Mouse (Mus musculus) liver (tissue): ENCODE results near the gene Pcca.
"Not testable (repeated sequence)": the region's sequence is repeated elsewhere in the genome, so short reads cannot be mapped to it uniquely, and the experiment has no call there.

Experiments used
- DNase-seq: peaks from one replicate; pipeline ENCODE4 v3.0.0-alpha.2; 2020; ENCODE audit warnings: mixed read lengths

Gene Pcca

GRCm38 (mm10) chr14:122570862-122571261 lies 36.7 kb downstream of the Pcca start:
- DNase-seq, result no peak

GRCm38 (mm10) chr14:122574064-122574751 lies 40.1 kb downstream of the Pcca start:
- DNase-seq, result no peak

GRCm38 (mm10) chr14:122577816-122578215 lies 43.7 kb downstream of the Pcca start:
- no peak for DNase-seq

- no peak for DNase-seq
Observed at GRCm38 (mm10) chr14:122582057-122582456, 47.9 kb downstream of the Pcca start.

GRCm38 (mm10) chr14:122582491-122583077 lies 48.5 kb downstream of the Pcca start:
- DNase-seq, result no peak

DNA sequence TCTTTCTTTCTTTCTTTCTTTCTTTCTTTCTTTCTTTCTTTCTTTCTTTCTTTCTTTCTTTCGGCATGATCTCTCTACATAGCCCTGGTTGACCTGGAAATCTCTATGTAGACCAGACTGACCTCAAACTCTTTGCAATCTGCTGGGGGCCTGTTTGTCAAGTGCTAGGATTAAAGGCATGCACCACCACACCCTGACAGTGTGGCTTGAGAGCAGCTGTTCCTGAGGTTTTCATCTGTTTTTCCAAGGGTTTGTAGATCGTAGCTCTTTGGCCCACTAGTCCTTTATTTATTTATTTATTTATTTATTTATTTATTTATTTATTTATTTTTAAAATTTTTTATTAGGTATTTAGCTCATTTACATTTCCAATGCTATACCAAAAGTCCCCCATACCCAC lies 50.0 kb downstream of the Pcca start:
- not testable (repeated sequence) for DNase-seq

GRCm38 (mm10) chr14:122586942-122587341 lies 52.8 kb downstream of the Pcca start:
- DNase-seq, result peak; percentile 6

- no peak for DNase-seq
Observed at GRCm38 (mm10) chr14:122597534-122597933, 63.4 kb downstream of the Pcca start.

DNA sequence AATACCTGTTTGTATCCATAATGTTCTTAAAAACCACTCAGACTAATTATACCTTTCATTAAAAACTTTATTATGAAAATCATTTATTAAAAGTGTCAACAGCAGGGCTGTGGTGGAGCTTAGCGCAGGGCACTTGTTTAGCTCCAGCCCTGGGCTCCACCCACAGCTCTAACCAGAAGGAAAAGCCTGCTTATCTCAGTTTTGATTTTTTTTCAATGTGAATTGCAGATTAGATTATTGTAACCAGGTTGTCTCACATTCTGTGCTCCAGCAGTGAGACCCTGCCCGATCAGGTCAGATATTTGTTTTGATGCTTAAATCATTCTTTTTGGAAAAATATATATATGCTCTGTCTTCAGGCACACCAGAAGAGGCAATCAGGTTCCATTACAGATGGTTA lies 64.7 kb downstream of the Pcca start:
- no peak for DNase-seq

- no peak for DNase-seq
Observed at GRCm38 (mm10) chr14:122599839-122600238, 65.7 kb downstream of the Pcca start.

DNA sequence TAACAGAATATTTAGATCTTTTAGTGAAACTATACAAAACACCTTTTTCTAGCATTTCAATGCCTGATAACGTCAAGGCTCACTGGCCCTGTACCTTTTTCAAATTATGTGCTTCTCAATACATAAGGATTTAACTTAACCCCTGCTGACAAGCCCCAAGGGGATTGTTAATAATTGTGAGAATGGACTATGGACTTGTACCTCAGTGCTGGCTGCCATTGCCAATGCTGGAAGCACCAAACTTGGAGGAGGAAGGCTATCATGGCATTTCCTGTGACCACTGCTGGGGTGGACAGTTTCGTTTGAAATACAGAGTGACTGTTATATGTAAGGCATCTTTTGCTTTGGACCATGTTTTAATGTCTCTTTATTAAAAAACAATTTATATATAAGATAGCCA lies 68.6 kb downstream of the Pcca start:
- DNase-seq, result no peak

GRCm38 (mm10) chr14:122606499-122606898 lies 72.4 kb downstream of the Pcca start:
- no peak for DNase-seq

- no peak for DNase-seq
Observed at GRCm38 (mm10) chr14:122607456-122607855, 73.3 kb downstream of the Pcca start.

DNA sequence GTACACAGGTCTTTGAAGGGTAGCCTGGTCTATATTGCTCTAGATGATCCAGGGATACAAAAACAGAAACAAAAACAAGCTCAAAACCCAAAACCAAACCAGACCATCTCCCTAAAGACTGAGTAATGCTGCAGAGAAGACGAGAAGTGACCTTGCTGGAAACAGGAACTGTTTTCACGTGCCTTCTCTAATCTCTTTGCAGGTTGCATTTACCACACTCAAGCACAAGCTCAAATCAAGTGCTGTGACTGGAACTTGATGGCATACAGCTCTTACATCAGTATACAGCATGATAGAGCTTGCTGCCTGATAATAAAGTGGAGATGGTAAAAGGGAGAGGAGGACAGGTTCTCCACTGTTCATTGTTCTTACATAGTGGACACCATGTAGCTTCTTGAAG lies 74.2 kb downstream of the Pcca start:
- no peak for DNase-seq

- no peak for DNase-seq
Observed at GRCm38 (mm10) chr14:122611035-122611434, 76.9 kb downstream of the Pcca start.

DNA sequence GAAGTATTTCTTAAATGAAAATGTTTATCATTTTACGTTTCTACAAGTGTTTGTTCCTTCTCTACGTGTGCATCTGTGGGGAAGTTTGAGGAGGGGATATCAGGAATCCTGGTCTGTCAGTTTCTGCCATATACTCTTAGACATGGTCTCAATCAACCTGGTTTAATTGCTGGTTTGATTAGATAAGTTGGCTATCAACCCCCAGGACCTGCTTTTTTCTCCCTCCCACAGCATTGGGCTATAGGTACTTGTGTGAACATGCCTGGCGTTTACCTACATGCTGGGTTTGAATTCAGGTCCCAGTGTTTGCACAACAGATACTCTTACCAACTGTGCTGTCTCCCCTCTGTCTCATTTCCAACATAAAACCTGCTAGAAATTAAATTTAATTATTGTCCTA lies 78.2 kb downstream of the Pcca start:
- no peak for DNase-seq

- DNase-seq, result no peak
Observed at GRCm38 (mm10) chr14:122617656-122618055, 83.5 kb downstream of the Pcca start.

- DNase-seq, result no peak
Observed at GRCm38 (mm10) chr14:122633416-122633815, 99.3 kb downstream of the Pcca start.

GRCm38 (mm10) chr14:122636601-122637000 lies 102.5 kb downstream of the Pcca start:
- no peak for DNase-seq

GRCm38 (mm10) chr14:122637798-122638555 lies 103.9 kb downstream of the Pcca start:
- DNase-seq, result no peak

DNA sequence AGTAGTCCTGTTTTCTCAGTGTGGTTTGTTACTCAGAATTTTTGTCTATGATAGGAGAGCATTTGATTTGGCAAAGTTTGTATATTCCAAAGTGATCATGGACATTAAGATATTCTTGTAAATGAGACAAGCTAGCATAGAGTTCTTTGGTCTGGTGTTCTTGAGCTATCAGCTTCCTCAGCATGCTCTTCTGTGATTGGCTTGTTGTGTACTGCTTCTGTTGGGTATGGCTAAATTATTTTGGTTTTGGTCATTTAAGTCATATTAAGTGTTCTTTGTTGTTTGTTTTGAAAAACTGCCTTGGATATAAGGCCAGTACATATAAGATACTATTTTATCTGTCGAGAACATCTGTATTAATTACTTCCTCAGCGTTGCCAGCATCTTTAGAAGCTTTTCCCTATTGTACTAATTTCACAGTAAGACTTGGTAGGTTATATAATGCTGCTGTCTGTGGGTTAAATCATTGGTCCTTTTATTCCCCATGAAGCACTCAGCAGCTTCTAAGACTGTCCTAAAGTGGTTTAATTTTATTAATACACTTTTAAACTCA lies 105.1 kb downstream of the Pcca start:
- no peak for DNase-seq

GRCm38 (mm10) chr14:122642432-122642831 lies 108.3 kb downstream of the Pcca start:
- no peak for DNase-seq

- no peak for DNase-seq
Observed at GRCm38 (mm10) chr14:122648214-122648613, 114.1 kb downstream of the Pcca start.
